In the genomic region with DNA sequence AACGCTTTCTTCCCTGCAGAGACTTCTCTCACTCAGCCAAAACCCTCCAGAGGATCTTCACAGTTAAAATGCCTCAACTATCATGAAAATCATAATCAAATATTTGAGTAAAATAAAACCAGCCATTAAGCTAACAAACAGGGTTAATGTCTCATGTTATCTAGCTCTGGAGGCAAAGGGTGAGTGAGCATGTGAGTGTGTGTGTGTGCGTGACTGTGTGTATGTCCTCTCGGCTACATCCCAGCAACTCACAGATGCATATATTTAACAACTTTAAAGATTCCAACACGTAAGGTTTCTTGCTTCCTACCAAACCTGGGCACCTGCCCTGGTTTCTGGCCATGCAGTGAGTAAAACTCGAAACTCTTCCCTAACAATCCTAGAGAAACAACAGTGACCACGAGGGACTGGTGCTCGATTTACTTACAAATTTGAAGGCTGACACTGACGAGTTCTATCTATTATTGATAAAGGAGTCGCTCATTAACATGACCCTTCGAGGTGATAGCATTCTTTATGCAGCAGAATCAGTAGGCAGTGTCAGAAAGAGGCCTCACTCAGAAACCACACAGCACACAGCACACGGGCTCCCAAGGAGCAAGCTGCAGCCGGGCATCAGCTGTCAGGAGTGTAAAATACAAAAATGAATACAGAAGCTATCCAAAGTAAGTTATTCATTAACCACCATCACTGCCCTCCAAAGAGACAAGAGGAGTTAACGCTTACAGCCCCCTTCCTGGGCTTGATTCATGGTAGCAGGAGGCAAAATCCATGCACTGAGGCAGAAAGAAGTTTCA, we compare ENCODE assay signal across 29 mouse cellular contexts. TPM values are rescaled to one million over a fixed set of nuclear protein-coding genes. Genes with fewer than 3 reads are reported as not detected.
DNase-seq lines count a peak whose midpoint lies in the region; ATAC-seq and TF ChIP-seq lines count a peak whose summit lies in the region.
"Had no signal": no experiment of that assay in that cellular context is flagged by ENCODE, and none has a peak within 500 bp of the region (broad histone marks: within the 10 kb centered on the region; RNA-seq: fewer than 3 reads in every experiment).

No protein-coding gene starts in this region.

- H3K27ac ChIP-seq in intestine, embryonic 14.5 days (ENCODE audit: low read depth) = no peak overlapping the region
- no peak overlapping the region for H3K27ac ChIP-seq in intestine, postnatal 0 days (ENCODE audit: low read depth, low read length)
- H3K27ac ChIP-seq in kidney, embryonic 16.5 days (ENCODE audit: low read length) = peak overlapping the region; percentile 17; the same call in 1 of the 2 replicates
- H3K27ac ChIP-seq: embryonic facial prominence, embryonic 12.5 days; embryonic facial prominence, embryonic 15.5 days; gastrocnemius, adult 2 months; heart, embryonic 10.5 days; heart, embryonic 13.5 days; hindbrain, embryonic 14.5 days had no signal

- H3K27me3 ChIP-seq in intestine, embryonic 14.5 days (replicated peaks; ENCODE audit: control insufficient read depth, insufficient read depth, low read length) = no peaks in the 10 kb centered on the region
- H3K27me3 ChIP-seq in intestine, postnatal 0 days (replicated peaks; ENCODE audit: control insufficient read depth, insufficient read depth, low read length) = no peaks in the 10 kb centered on the region
- H3K27me3 ChIP-seq in kidney, embryonic 16.5 days (ENCODE audit: insufficient read depth, low read length) = no peaks in the 10 kb centered on the region
- H3K27me3 ChIP-seq: CH12.LX; heart, embryonic 13.5 days had no signal

- H3K9ac ChIP-seq in intestine, embryonic 14.5 days (ENCODE audit: low read length) = no peak overlapping the region
- H3K9ac ChIP-seq in intestine, postnatal 0 days (ENCODE audit: low read depth, low read length) = no peak overlapping the region
- no peak overlapping the region for H3K9ac ChIP-seq in kidney, embryonic 16.5 days (replicated peaks; ENCODE audit: low read length)
- H3K9ac ChIP-seq: embryonic facial prominence, embryonic 12.5 days; embryonic facial prominence, embryonic 15.5 days; forebrain, postnatal 0 days; heart, embryonic 13.5 days; hindbrain, embryonic 14.5 days had no signal

- DNase-seq in intestine, embryonic 14.5 days (ENCODE audit: low spot score) = no peak
- no peak for DNase-seq in kidney, postnatal 10 days
- DNase-seq in testis, postnatal 10 days (ENCODE audit: low spot score) = peak; percentile 5
- DNase-seq in testis, postnatal 14 days (ENCODE audit: low spot score) = no peak
- DNase-seq in c-Kit-positive CD71-positive TER-119-positive erythroid progenitor cells, embryonic 14.5 days (ENCODE audit: low spot score) = no peak
- DNase-seq: adrenal gland, postnatal 10 days; adrenal gland, postnatal 36 days; B cell, adult 2 months; cerebellum, adult 11 months; cerebellum, adult 2 months; cerebellum, adult 9-11 months; cerebellum, postnatal 25 days; forebrain, postnatal 0 days; gastrocnemius, adult 2 months; gastrocnemius, postnatal 14 days; heart, adult 18-20 months; heart, postnatal 14 days; heart, postnatal 4 days had no signal

- WGBS in intestine, embryonic 14.5 days = 58% methylated on average over 13 of the region's 13 CpGs
- 35% methylated on average over 13 of the region's 13 CpGs for WGBS in intestine, postnatal 0 days
- 57% methylated on average over 13 of the region's 13 CpGs for WGBS in kidney, embryonic 16.5 days

- no peak for TF ChIP-seq CTCF in intestine, postnatal 0 days (IDR thresholded peaks at IDR 0.05; ENCODE audit: low read depth)

- H3K4me1 ChIP-seq in intestine, embryonic 14.5 days (replicated peaks; ENCODE audit: control insufficient read depth, insufficient read depth, low read length) = peaks cover 4% of the 10 kb centered on the region; the same call in 1 of the 2 replicates
- H3K4me1 ChIP-seq in intestine, postnatal 0 days (replicated peaks; ENCODE audit: control insufficient read depth, insufficient read depth, low read length) = no peaks in the 10 kb centered on the region
- H3K4me1 ChIP-seq in kidney, embryonic 16.5 days (ENCODE audit: insufficient read depth, low read length) = peaks cover 7% of the 10 kb centered on the region; the same call in 1 of the 2 replicates

- no peak overlapping the region for H3K4me2 ChIP-seq in intestine, embryonic 14.5 days (ENCODE audit: low read length)
- no peak overlapping the region for H3K4me2 ChIP-seq in intestine, postnatal 0 days (replicated peaks; ENCODE audit: low read depth)
- no peak overlapping the region for H3K4me2 ChIP-seq in kidney, embryonic 16.5 days (replicated peaks; ENCODE audit: low read depth, low read length)
- H3K4me2 ChIP-seq: embryonic facial prominence, embryonic 12.5 days; embryonic facial prominence, embryonic 15.5 days; heart, embryonic 13.5 days; hindbrain, embryonic 14.5 days had no signal

- ATAC-seq in intestine, embryonic 14.5 days (replicated peaks; ENCODE audit: low FRiP score, low TSS enrichment, low read depth) = 0 out of 2 replicates have a peak, but pooled peaks have one; percentile 19
- ATAC-seq in intestine, postnatal 0 days = no peak
- 0 out of 2 replicates have a peak, but pooled peaks have one; percentile 19 for ATAC-seq in kidney, embryonic 16.5 days (ENCODE audit: low FRiP score, low TSS enrichment)
- ATAC-seq: forebrain, embryonic 14.5 days; forebrain, postnatal 0 days; Patski had no signal

- H3K4me3 ChIP-seq in intestine, embryonic 14.5 days (ENCODE audit: low read depth, low read length) = no peak overlapping the region
- H3K4me3 ChIP-seq in intestine, postnatal 0 days (ENCODE audit: low read depth, low read length) = no peak overlapping the region
- no peak overlapping the region for H3K4me3 ChIP-seq in kidney, embryonic 16.5 days (ENCODE audit: low read length)
- H3K4me3 ChIP-seq: embryonic facial prominence, embryonic 12.5 days; embryonic facial prominence, embryonic 15.5 days; gastrocnemius, adult 2 months; heart, embryonic 10.5 days; heart, embryonic 13.5 days had no signal

- H3K9me3 ChIP-seq in intestine, embryonic 14.5 days (ENCODE audit: control insufficient read depth, low read length) = no peaks in the 10 kb centered on the region
- no peaks in the 10 kb centered on the region for H3K9me3 ChIP-seq in intestine, postnatal 0 days (ENCODE audit: control insufficient read depth)
- no peaks in the 10 kb centered on the region for H3K9me3 ChIP-seq in kidney, embryonic 16.5 days (ENCODE audit: low read length)
- H3K9me3 ChIP-seq: embryonic facial prominence, embryonic 12.5 days; embryonic facial prominence, embryonic 15.5 days; heart, embryonic 10.5 days; heart, embryonic 13.5 days had no signal

- H3K36me3 ChIP-seq in intestine, embryonic 14.5 days (ENCODE audit: control insufficient read depth, insufficient read depth, low read length) = no peaks in the 10 kb centered on the region
- no peaks in the 10 kb centered on the region for H3K36me3 ChIP-seq in intestine, postnatal 0 days (ENCODE audit: control insufficient read depth, insufficient read depth)
- no peaks in the 10 kb centered on the region for H3K36me3 ChIP-seq in kidney, embryonic 16.5 days (ENCODE audit: insufficient read depth, low read length)
- H3K36me3 ChIP-seq: embryonic facial prominence, embryonic 12.5 days; embryonic facial prominence, embryonic 15.5 days; G1E; heart, embryonic 10.5 days; heart, embryonic 13.5 days had no signal

RNA-seq across cellular contexts. Expression of gene Vamp9, which starts 46.2 kb away (rescaled TPM):
- 0.23 and 0.48 TPM in 2 replicates for polyA plus RNA-seq in intestine, embryonic 14.5 days (2014; fragmentation: Nextera tagmentation; extraction: Ambion mirVana)
- 0.31 TPM in 1 of 2 replicates, not detected in the other for polyA plus RNA-seq in intestine, postnatal 0 days (2015; fragmentation: Nextera tagmentation; extraction: Ambion mirVana)
- polyA plus RNA-seq in kidney, embryonic 16.5 days (2015; fragmentation: Nextera tagmentation; extraction: Ambion mirVana) = 0.28 and 0.42 TPM in 2 replicates
- polyA plus RNA-seq: cerebellum, adult 2 months; G1E; Patski had no signal
